Comparison of ENCODE assay signal across 16 mouse cellular contexts in the genomic region with DNA sequence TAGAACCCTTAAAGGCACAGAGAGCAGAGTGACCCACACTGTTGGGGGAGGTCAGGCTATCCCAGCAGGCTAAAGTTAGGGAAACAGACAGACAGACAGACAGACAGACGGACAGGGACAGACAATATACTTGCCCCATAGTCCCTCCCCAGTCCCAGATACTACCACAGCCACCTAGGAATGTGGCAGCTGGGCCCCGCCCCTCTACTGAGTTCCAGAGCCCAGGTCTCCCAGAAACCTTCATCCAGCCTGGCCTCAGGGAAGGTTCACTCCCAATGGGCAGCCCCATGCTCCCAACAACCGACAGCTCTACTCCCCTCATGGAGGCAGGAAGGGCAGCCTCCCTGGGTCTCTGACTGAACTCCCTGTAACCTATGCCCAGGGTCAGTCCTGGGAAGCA. TPM values are rescaled to one million over a fixed set of nuclear protein-coding genes. Genes with fewer than 3 reads are reported as not detected.
DNase-seq lines count a peak whose midpoint lies in the region; ATAC-seq and TF ChIP-seq lines count a peak whose summit lies in the region.
"Had no signal": no experiment of that assay in that cellular context is flagged by ENCODE, and none has a peak within 500 bp of the region (broad histone marks: within the 10 kb centered on the region; RNA-seq: fewer than 3 reads in every experiment).

No protein-coding gene starts in this region.

- DNase-seq in gastrocnemius, adult 2 months: no peak
- no peak for DNase-seq in gastrocnemius, postnatal 36 days
- no peak for DNase-seq in heart, postnatal 25 days (ENCODE audit: low spot score)
- no peak for DNase-seq in neural tube, embryonic 10.5 days (ENCODE audit: extremely low spot score, low spot score)
- no peak for DNase-seq in thymus, postnatal 14 days
- no peak for DNase-seq in cerebellum, adult 8-10 months
- DNase-seq: cerebellum, adult 9-10 months; thymus, adult 18-20 months had no signal

- peak overlapping the region; percentile 74 for H3K4me3 ChIP-seq in gastrocnemius, adult 2 months
- peak overlapping the region; percentile 53 for H3K4me3 ChIP-seq in heart, embryonic 16.5 days (ENCODE audit: low read length)
- H3K4me3 ChIP-seq in neural tube, embryonic 12.5 days: no peak overlapping the region
- H3K4me3 ChIP-seq: hindbrain, embryonic 12.5 days; limb, embryonic 13.5 days; midbrain, embryonic 12.5 days had no signal

- no peaks in the 10 kb centered on the region for H3K9me3 ChIP-seq in heart, embryonic 16.5 days (replicated peaks; ENCODE audit: control insufficient read depth, low read length)
- no peaks in the 10 kb centered on the region for H3K9me3 ChIP-seq in neural tube, embryonic 12.5 days
- H3K9me3 ChIP-seq: hindbrain, embryonic 12.5 days; limb, embryonic 13.5 days; midbrain, embryonic 12.5 days had no signal

- no peaks in the 10 kb centered on the region for H3K36me3 ChIP-seq in heart, embryonic 16.5 days (ENCODE audit: control insufficient read depth, insufficient read depth)
- no peaks in the 10 kb centered on the region for H3K36me3 ChIP-seq in neural tube, embryonic 12.5 days
- H3K36me3 ChIP-seq: hindbrain, embryonic 12.5 days; limb, embryonic 13.5 days; midbrain, embryonic 12.5 days had no signal

- peaks cover 69% of the 10 kb centered on the region for H3K4me1 ChIP-seq in heart, embryonic 16.5 days (ENCODE audit: control insufficient read depth, insufficient read depth, low read length)
- H3K4me1 ChIP-seq in neural tube, embryonic 12.5 days: 0 out of 2 replicates have a peak, but pooled peaks cover 6% of the 10 kb centered on the region
- H3K4me1 ChIP-seq: midbrain, embryonic 12.5 days had no signal

- ATAC-seq in heart, embryonic 16.5 days (replicated peaks; ENCODE audit: extremely low read depth, insufficient read depth, low FRiP score): peak; percentile 30; the same call in 1 of the 2 replicates
- ATAC-seq in neural tube, embryonic 12.5 days (ENCODE audit: low FRiP score, low read depth): no peak

- H3K27ac ChIP-seq in gastrocnemius, adult 2 months: peak overlapping the region; percentile 82
- H3K27ac ChIP-seq in heart, embryonic 16.5 days (ENCODE audit: low read length): peak overlapping the region; percentile 34
- H3K27ac ChIP-seq in neural tube, embryonic 12.5 days: no peak overlapping the region
- H3K27ac ChIP-seq: hindbrain, embryonic 12.5 days; limb, embryonic 13.5 days; liver, embryonic 14.5 days; midbrain, embryonic 12.5 days had no signal

- H3K27me3 ChIP-seq in heart, embryonic 16.5 days (ENCODE audit: control insufficient read depth, insufficient read depth, low read length): no peaks in the 10 kb centered on the region
- H3K27me3 ChIP-seq in neural tube, embryonic 12.5 days (replicated peaks): no peaks in the 10 kb centered on the region
- H3K27me3 ChIP-seq: hindbrain, embryonic 12.5 days; limb, embryonic 13.5 days; midbrain, embryonic 12.5 days had no signal

- intact Hi-C loops in gastrocnemius, adult 2 months (cut with DNase I): no loop called here
- intact Hi-C loops in gastrocnemius, postnatal 36 days (cut with DNase I): no loop called here
- intact Hi-C loops in heart, postnatal 25 days (cut with DNase I): no loop called here

- TF ChIP-seq CTCF in gastrocnemius, adult 2 months (IDR thresholded peaks at IDR 0.05): no peak

- WGBS in heart, embryonic 16.5 days: 57% methylated on average over 3 of the region's 3 CpGs
- 63% methylated on average over 3 of the region's 3 CpGs for WGBS in neural tube, embryonic 12.5 days

- H3K4me2 ChIP-seq in heart, embryonic 16.5 days (ENCODE audit: low read depth, low read length): peak overlapping the region; percentile 70
- H3K4me2 ChIP-seq in neural tube, embryonic 12.5 days (replicated peaks): no peak overlapping the region
- H3K4me2 ChIP-seq: hindbrain, embryonic 12.5 days; limb, embryonic 13.5 days; midbrain, embryonic 12.5 days had no signal

- peak overlapping the region; percentile 75 for H3K9ac ChIP-seq in heart, embryonic 16.5 days (ENCODE audit: low read length)
- 0 out of 2 replicates have a peak overlapping the region, but pooled peaks have one; percentile 13 for H3K9ac ChIP-seq in neural tube, embryonic 12.5 days
- H3K9ac ChIP-seq: hindbrain, embryonic 12.5 days; limb, embryonic 13.5 days; liver, embryonic 14.5 days; midbrain, embryonic 12.5 days had no signal

RNA-seq across cellular contexts. Expression of gene Grip2, which starts 31.4 kb away (rescaled TPM):
- 1 to 10 TPM; 4.5 to 5.2 TPM for total RNA-seq in gastrocnemius, adult 2 months (2021)
- 1 to 10 TPM; 2.4 to 3.3 TPM for total RNA-seq in gastrocnemius, postnatal 36 days (2021)
- polyA plus RNA-seq in heart, embryonic 16.5 days (2015; fragmentation: Nextera tagmentation; extraction: Ambion mirVana): 9.1 and 10.1 TPM in 2 replicates
- total RNA-seq in heart, postnatal 25 days (2021): 10 to 100 TPM; 12.3 to 17.4 TPM
- 4.5 and 4.9 TPM in 2 replicates for polyA plus RNA-seq in neural tube, embryonic 12.5 days (2016; fragmentation: Nextera tagmentation; extraction: Ambion mirVana)
- total RNA-seq: MEL; neutrophil, adult 5-6 weeks had no signal
